In the genomic region with DNA sequence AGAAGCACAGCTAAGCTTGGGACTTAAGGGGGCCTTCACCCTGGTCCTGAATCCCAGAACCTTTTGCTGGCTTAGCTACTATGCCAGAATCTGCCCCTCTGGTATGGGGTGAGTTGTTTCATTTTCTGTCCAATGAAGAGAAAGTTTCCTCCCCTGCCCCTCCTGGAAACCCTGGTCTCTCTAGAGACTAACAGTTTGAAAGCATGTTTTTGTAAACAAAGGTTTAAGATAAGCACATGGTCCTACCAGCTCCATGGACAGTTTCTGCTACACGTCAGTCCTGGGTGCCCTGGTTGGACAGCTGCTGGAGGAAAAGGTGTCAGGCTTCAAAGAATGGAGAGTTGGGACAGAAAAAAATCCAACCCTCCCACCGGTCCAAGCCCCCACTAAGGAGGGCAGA, we compare ENCODE assay signal across 1 mouse cellular context.
TF ChIP-seq lines count a peak whose summit lies in the region.

No protein-coding gene starts in this region.

TF ChIP-seq in MEL, 35 proteins besides CTCF, POLR2A, EP300 and RAD21 (continued from another document):
- TF ChIP-seq GATA1 (IDR thresholded peaks at IDR 0.05; ENCODE audit: low read depth, low read length), result no peak
- TF ChIP-seq TAL1 (IDR thresholded peaks at IDR 0.05; ENCODE audit: low read length), result peak; percentile 31
- TF ChIP-seq POLR2AphosphoS2 (IDR thresholded peaks at IDR 0.05; ENCODE audit: low read length), result no peak
- TF ChIP-seq SIN3A (IDR thresholded peaks at IDR 0.05; ENCODE audit: low read length), result peak; percentile 45; the same call in 1 of the 2 replicates
